Mouse (Mus musculus): ENCODE measurements around the gene Catsper3. TPM values are rescaled to one million over a fixed set of nuclear protein-coding genes. Genes with fewer than 3 reads are reported as not detected.
A peak's percentile ranks its signal among the peaks of the same experiment; 100 is the strongest.

Gene Catsper3
- total RNA-seq, 2 experiments from 2014 or later: not detected

GRCm38 (mm10) chr13:55850726-55851125, 66.4 kb downstream of the Catsper3 start:
- DNase-seq (ENCODE audit: low spot score in 2 of 2): peak in 1 of 2 experiments; percentile 34

GRCm38 (mm10) chr13:55852205-55852604, 67.8 kb downstream of the Catsper3 start:
- no peak for DNase-seq (ENCODE audit: low spot score in 2 of 2)

GRCm38 (mm10) chr13:55855793-55856192, 71.4 kb downstream of the Catsper3 start:
- DNase-seq (ENCODE audit: low spot score in 2 of 2): peak in 1 of 2 experiments; percentile 55

- DNase-seq (ENCODE audit: low spot score in 2 of 2): no peak
Measured at GRCm38 (mm10) chr13:55858463-55858862, 74.1 kb downstream of the Catsper3 start.

Other genes with a start within 250 kb of the Catsper3 start
- gene Ddx41, start 247.9 kb upstream of the Catsper3 start, total RNA-seq (2021): 10 to 100 TPM; 19.9 to 20.9 TPM
- gene Fam193b, start 213.4 kb upstream of the Catsper3 start, total RNA-seq (2021): 10 to 100 TPM; 36.5 to 38.3 TPM
- gene Tmed9, start 210.8 kb upstream of the Catsper3 start, total RNA-seq (2021): 100 to 1,000 TPM; 149 to 150 TPM
- gene B4galt7, start 184.7 kb upstream of the Catsper3 start, total RNA-seq (2021): 10 to 100 TPM; 11.0 to 12.1 TPM
- 10 to 100 TPM; 22.2 to 22.7 TPM for gene Caml, start 161.6 kb upstream of the Catsper3 start, total RNA-seq (2021)
- 10 to 100 TPM; 28.2 to 35.0 TPM for gene Ddx46, start 149.5 kb upstream of the Catsper3 start, total RNA-seq (2021)
- 10 to 100 TPM; 48.9 to 49.4 TPM for gene B230219D22Rik, start 91.4 kb upstream of the Catsper3 start, total RNA-seq (2021)
- 10 to 100 TPM; 33.6 to 33.7 TPM for gene Txndc15, start 69.9 kb upstream of the Catsper3 start, total RNA-seq (2021)
- gene Pcbd2, start 57.2 kb upstream of the Catsper3 start, total RNA-seq (2021): 10 to 100 TPM; 25.6 to 29.5 TPM
- gene Pitx1, start 51.6 kb downstream of the Catsper3 start, total RNA-seq (2021): 1 to 10 TPM; 5.3 to 5.8 TPM

Data from gastrocnemius, postnatal 4 days (tissue).